Mouse (Mus musculus) adrenal gland, adult (tissue): Measurements from ENCODE around the gene Hspg2.
A peak's percentile ranks its signal among the peaks of the same experiment; 100 is the strongest.
"Not testable (repeated sequence)": the region's sequence is repeated elsewhere in the genome, so short reads cannot be mapped to it uniquely, and the experiment has no call there.

Experiments used
- DNase-seq, 2 experiments: peaks; one replicate each; pipeline ENCODE4 v3.0.0; 2022 to 2023; ENCODE audit warnings: low spot score in 1 of 2; ENCODE audit not compliant: inconsistent age in 2 of 2

Hspg2 gene

GRCm38 (mm10) chr4:137556673-137557210 lies 88.2 kb downstream of the Hspg2 start:
- DNase-seq = no peak

GRCm38 (mm10) chr4:137569873-137570272 lies 101.3 kb downstream of the Hspg2 start:
- no peak for DNase-seq

GRCm38 (mm10) chr4:137574469-137574868 lies 105.9 kb downstream of the Hspg2 start, which contains the start of gene Ldlrad2:
TSS of gene Ldlrad2 (minus strand) at chr4:137574569.
- DNase-seq = no peak

- DNase-seq = no peak
These were observed 108.9 kb downstream of the Hspg2 start for GRCm38 (mm10) chr4:137577486-137577885.

GRCm38 (mm10) chr4:137578181-137578845 lies 109.7 kb downstream of the Hspg2 start:
- DNase-seq = peak; percentile 63 to 84

GRCm38 (mm10) chr4:137579789-137580188 lies 111.2 kb downstream of the Hspg2 start:
- DNase-seq = no peak

GRCm38 (mm10) chr4:137580299-137580698 lies 111.7 kb downstream of the Hspg2 start:
- DNase-seq = no peak

GRCm38 (mm10) chr4:137581815-137582214 lies 113.2 kb downstream of the Hspg2 start:
- DNase-seq = peak; percentile 79 to 91

- not testable (repeated sequence) for DNase-seq
These were observed 120.5 kb downstream of the Hspg2 start for GRCm38 (mm10) chr4:137589095-137589494.

- DNase-seq = no peak
These were observed 121.0 kb downstream of the Hspg2 start for GRCm38 (mm10) chr4:137589586-137589985.

GRCm38 (mm10) chr4:137590961-137591360 lies 122.4 kb downstream of the Hspg2 start:
- DNase-seq = no peak

GRCm38 (mm10) chr4:137593601-137594495 lies 125.3 kb downstream of the Hspg2 start, which contains the start of gene Usp48:
TSS of gene Usp48 (plus strand) at chr4:137593755.
- peak; percentile 99 for DNase-seq

- no peak for DNase-seq
These were observed 126.1 kb downstream of the Hspg2 start for GRCm38 (mm10) chr4:137594496-137595270.

- no peak for DNase-seq
These were observed 128.6 kb downstream of the Hspg2 start for GRCm38 (mm10) chr4:137597098-137597630.

- no peak for DNase-seq
These were observed 130.0 kb downstream of the Hspg2 start for GRCm38 (mm10) chr4:137598577-137598976.

- no peak for DNase-seq
These were observed 135.0 kb downstream of the Hspg2 start for GRCm38 (mm10) chr4:137603449-137604171.

- no peak for DNase-seq
These were observed 138.5 kb downstream of the Hspg2 start for GRCm38 (mm10) chr4:137607023-137607422.

GRCm38 (mm10) chr4:137609281-137609680 lies 140.7 kb downstream of the Hspg2 start:
- no peak for DNase-seq

GRCm38 (mm10) chr4:137609702-137610101 lies 141.1 kb downstream of the Hspg2 start:
- DNase-seq = no peak

- DNase-seq = no peak
These were observed 141.7 kb downstream of the Hspg2 start for GRCm38 (mm10) chr4:137610256-137610655.
